Mouse (Mus musculus): ENCODE measurements around the gene Gh. TPM values are rescaled to one million over a fixed set of nuclear protein-coding genes. Genes with fewer than 3 reads are reported as not detected.
"Not testable (repeated sequence)": the region's sequence is repeated elsewhere in the genome, so short reads cannot be mapped to it uniquely, and the experiment has no call there.

Gene Gh
- not detected in 2 replicates for polyA plus RNA-seq (2015; fragmentation: Nextera tagmentation; extraction: Ambion mirVana)

GRCm38 (mm10) chr11:106301765-106302164 is at the start of gene Gh:
Gene Gh (minus strand): TSS chr11:106301865.
- WGBS, result 79% methylated on average over 9 of the region's 9 CpGs
- H3K4me1 ChIP-seq, result peaks cover 4% of the 10 kb centered on the region; the same call in 1 of the 2 replicates
- ATAC-seq (ENCODE audit: insufficient number of reproducible peaks, low FRiP score, low TSS enrichment, low read depth), result no peak

DNA sequence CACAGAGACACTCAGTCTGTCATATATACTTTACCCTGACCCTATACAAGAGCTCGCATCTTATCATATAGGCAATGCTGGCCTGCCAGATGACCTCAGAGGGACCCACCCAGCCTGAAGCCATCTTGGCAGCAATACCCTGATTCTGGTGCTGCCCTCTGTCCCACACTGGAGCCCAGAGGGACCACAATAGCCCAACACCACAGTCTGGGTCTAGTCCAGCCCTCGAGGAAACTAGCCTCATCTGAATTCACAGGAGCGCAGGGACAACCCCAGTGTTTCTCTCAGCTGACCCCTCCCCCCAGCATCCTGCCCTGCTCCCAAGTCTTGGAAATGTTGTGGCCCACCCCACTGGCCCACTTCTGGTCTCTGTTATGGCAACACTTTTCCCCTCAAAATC is 49.6 kb upstream of the Gh start:
- Histone ChIP-seq H3K27ac (replicated peaks) (no peak overlapping the region), H3K36me3 (no peaks in the 10 kb centered on the region), H3K9ac (no peak overlapping the region), H3K9me3 (replicated peaks) (no peaks in the 10 kb centered on the region), H3K27me3 (no peaks in the 10 kb centered on the region), H3K4me2 (replicated peaks) (no peak overlapping the region), H3K4me1 (no peaks in the 10 kb centered on the region), H3K4me3 (replicated peaks) (no peak overlapping the region)
- 53% methylated on average over 3 of the region's 3 CpGs for WGBS
- no peak for ATAC-seq (ENCODE audit: insufficient number of reproducible peaks, low FRiP score, low TSS enrichment, low read depth)

More at GRCm38 (mm10) chr11:106301765-106302164, at the start of gene Gh:
- no peaks in the 10 kb centered on the region for H3K36me3 ChIP-seq
- H3K9ac ChIP-seq, result no peak within 1 kb of the TSS
- H3K27ac ChIP-seq (replicated peaks), result no peak within 1 kb of the TSS
- no peak within 1 kb of the TSS for H3K4me3 ChIP-seq (replicated peaks)
- no peaks in the 10 kb centered on the region for H3K27me3 ChIP-seq
- H3K9me3 ChIP-seq (replicated peaks), result no peaks in the 10 kb centered on the region
- H3K4me2 ChIP-seq (replicated peaks), result no peak within 1 kb of the TSS

DNA sequence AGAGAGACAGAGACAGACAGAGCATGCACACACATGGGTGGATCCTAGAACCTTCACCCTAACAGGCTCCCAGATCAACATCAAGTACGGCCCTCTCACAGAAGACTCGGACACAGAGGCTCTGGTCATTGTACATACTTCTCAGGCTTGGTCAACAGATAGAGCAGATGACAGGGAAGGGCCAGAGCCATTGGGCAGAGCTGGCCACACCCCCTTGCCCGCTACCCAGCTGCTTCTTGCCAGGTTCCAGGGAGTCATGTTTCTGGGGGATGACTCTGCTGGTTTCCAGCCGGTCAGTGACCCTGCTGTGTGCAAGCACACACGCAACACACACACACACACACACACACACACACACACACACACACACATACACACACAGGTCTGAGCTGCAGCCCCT is 49.2 kb upstream of the Gh start:
- H3K4me2 ChIP-seq (replicated peaks), result no peak overlapping the region
- no peak overlapping the region for H3K9ac ChIP-seq
- no peaks in the 10 kb centered on the region for H3K9me3 ChIP-seq (replicated peaks)
- H3K36me3 ChIP-seq, result no peaks in the 10 kb centered on the region
- no peak for ATAC-seq (ENCODE audit: insufficient number of reproducible peaks, low FRiP score, low TSS enrichment, low read depth)
- 33% methylated on average over 5 of the region's 5 CpGs for WGBS
- no peak overlapping the region for H3K27ac ChIP-seq (replicated peaks)
- H3K4me3 ChIP-seq (replicated peaks), result no peak overlapping the region
- no peaks in the 10 kb centered on the region for H3K4me1 ChIP-seq
- H3K27me3 ChIP-seq, result no peaks in the 10 kb centered on the region

DNA sequence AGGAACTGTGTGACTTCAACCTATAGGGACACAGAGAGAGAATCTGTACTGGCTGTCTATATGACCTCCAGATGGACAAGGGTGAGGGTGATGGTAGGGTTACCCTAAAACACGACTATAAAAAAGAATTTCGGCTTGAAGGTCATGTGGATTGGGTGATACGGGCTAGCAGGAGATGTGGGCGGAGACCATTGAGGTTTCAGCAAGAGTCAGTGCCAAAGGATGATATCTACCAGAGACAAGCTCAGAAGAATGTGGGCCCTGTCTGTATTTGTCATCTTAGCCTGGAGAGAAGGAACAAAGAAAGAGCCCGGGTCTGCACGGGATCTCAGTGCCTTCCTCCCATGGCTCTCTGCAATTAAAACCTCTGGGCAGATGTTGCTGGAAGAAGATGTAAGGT is 48.1 kb upstream of the Gh start:
- Histone ChIP-seq H3K4me1 (0 out of 2 replicates have a peak, but pooled peaks cover 4% of the 10 kb centered on the region), H3K4me3 (replicated peaks) (no peak overlapping the region), H3K27me3 (no peaks in the 10 kb centered on the region), H3K9ac (no peak overlapping the region), H3K36me3 (no peaks in the 10 kb centered on the region), H3K4me2 (replicated peaks) (no peak overlapping the region), H3K27ac (replicated peaks) (no peak overlapping the region), H3K9me3 (replicated peaks) (no peaks in the 10 kb centered on the region)
- WGBS, result 86% methylated on average over 6 of the region's 6 CpGs
- no peak for ATAC-seq (ENCODE audit: insufficient number of reproducible peaks, low FRiP score, low TSS enrichment, low read depth)

GRCm38 (mm10) chr11:106344910-106345309 is 43.2 kb upstream of the Gh start:
- WGBS, result 23% methylated on average over 6 of the region's 6 CpGs
- 0 out of 2 replicates have a peak, but pooled peaks cover 4% of the 10 kb centered on the region for H3K4me1 ChIP-seq
- no peak for ATAC-seq (ENCODE audit: insufficient number of reproducible peaks, low FRiP score, low TSS enrichment, low read depth)
- H3K4me2 ChIP-seq (replicated peaks), result no peak overlapping the region
- no peaks in the 10 kb centered on the region for H3K9me3 ChIP-seq (replicated peaks)
- no peaks in the 10 kb centered on the region for H3K36me3 ChIP-seq
- no peaks in the 10 kb centered on the region for H3K27me3 ChIP-seq
- H3K4me3 ChIP-seq (replicated peaks), result no peak overlapping the region
- no peak overlapping the region for H3K27ac ChIP-seq (replicated peaks)
- H3K9ac ChIP-seq, result no peak overlapping the region

- no peak overlapping the region for H3K4me2 ChIP-seq (replicated peaks)
- H3K36me3 ChIP-seq, result no peaks in the 10 kb centered on the region
- H3K9ac ChIP-seq, result no peak overlapping the region
- H3K27me3 ChIP-seq, result no peaks in the 10 kb centered on the region
- no peaks in the 10 kb centered on the region for H3K9me3 ChIP-seq (replicated peaks)
- 76% methylated on average over 9 of the region's 9 CpGs for WGBS
- H3K4me3 ChIP-seq (replicated peaks), result no peak overlapping the region
- 0 out of 2 replicates have a peak, but pooled peaks cover 6% of the 10 kb centered on the region for H3K4me1 ChIP-seq
- no peak overlapping the region for H3K27ac ChIP-seq (replicated peaks)
- no peak for ATAC-seq (ENCODE audit: insufficient number of reproducible peaks, low FRiP score, low TSS enrichment, low read depth)
These were observed 39.4 kb upstream of the Gh start for GRCm38 (mm10) chr11:106340990-106341520.

GRCm38 (mm10) chr11:106339323-106339722 is 37.7 kb upstream of the Gh start:
- 87% methylated on average over 4 of the region's 4 CpGs for WGBS
- not testable (repeated sequence) for ATAC-seq (ENCODE audit: insufficient number of reproducible peaks, low FRiP score, low TSS enrichment, low read depth); H3K9ac ChIP-seq; H3K27me3 ChIP-seq; H3K4me1 ChIP-seq; H3K36me3 ChIP-seq; H3K27ac ChIP-seq (replicated peaks); H3K4me2 ChIP-seq (replicated peaks); H3K4me3 ChIP-seq (replicated peaks); H3K9me3 ChIP-seq (replicated peaks)

GRCm38 (mm10) chr11:106338870-106339269 is 37.2 kb upstream of the Gh start:
- no peak overlapping the region for H3K4me2 ChIP-seq (replicated peaks)
- no peak for ATAC-seq (ENCODE audit: insufficient number of reproducible peaks, low FRiP score, low TSS enrichment, low read depth)
- no peaks in the 10 kb centered on the region for H3K27me3 ChIP-seq
- no peak overlapping the region for H3K9ac ChIP-seq
- no peak overlapping the region for H3K4me3 ChIP-seq (replicated peaks)
- H3K27ac ChIP-seq (replicated peaks), result no peak overlapping the region
- 75% methylated on average over 7 of the region's 7 CpGs for WGBS
- 0 out of 2 replicates have a peak, but pooled peaks cover 2% of the 10 kb centered on the region for H3K4me1 ChIP-seq
- H3K9me3 ChIP-seq (replicated peaks), result no peaks in the 10 kb centered on the region
- no peaks in the 10 kb centered on the region for H3K36me3 ChIP-seq

DNA sequence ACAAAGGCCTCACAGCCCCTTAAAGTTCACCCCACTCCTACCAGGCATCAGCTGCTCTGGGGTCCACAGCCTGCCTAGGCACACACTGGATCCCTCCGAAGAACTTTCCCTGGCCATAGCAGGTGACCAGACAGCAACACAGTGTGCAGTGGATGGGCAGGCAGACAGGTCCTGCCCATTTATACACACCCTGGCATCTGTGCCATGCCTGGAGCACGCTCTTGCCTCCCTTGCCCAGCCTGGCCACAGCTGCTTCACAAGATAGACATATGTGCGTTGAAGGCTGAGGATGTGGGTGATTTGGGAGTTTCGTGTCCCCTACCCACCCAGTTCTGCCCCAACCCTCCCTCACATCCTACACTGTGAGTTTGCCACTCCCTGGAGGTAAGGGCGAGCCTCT is 36.4 kb upstream of the Gh start:
- ATAC-seq (ENCODE audit: insufficient number of reproducible peaks, low FRiP score, low TSS enrichment, low read depth), result no peak
- no peak overlapping the region for H3K4me3 ChIP-seq (replicated peaks)
- 74% methylated on average over 5 of the region's 5 CpGs for WGBS
- no peaks in the 10 kb centered on the region for H3K36me3 ChIP-seq
- no peak overlapping the region for H3K9ac ChIP-seq
- H3K4me2 ChIP-seq (replicated peaks), result no peak overlapping the region
- 0 out of 2 replicates have a peak, but pooled peaks cover 2% of the 10 kb centered on the region for H3K4me1 ChIP-seq
- no peak overlapping the region for H3K27ac ChIP-seq (replicated peaks)
- no peaks in the 10 kb centered on the region for H3K27me3 ChIP-seq
- no peaks in the 10 kb centered on the region for H3K9me3 ChIP-seq (replicated peaks)

DNA sequence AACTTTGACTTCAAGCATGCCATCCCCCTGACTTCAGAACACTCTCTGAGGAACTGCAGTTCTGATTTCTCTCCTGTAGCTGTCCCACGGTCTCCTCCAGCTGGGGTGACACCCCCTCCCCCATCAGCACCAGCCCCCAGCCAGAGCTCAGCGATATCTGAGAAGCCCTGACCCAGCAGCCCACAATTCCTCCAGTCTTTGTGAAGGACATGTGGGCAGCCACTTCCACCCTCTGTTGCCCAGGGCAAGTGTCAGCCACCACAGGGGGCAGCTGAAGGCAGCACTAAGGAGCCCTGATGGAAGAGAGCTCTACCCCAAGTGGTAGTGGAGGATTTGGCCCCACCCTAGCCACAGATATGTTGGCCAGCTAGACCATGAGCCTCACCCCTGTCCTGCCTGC is 32.4 kb upstream of the Gh start:
- ATAC-seq (ENCODE audit: insufficient number of reproducible peaks, low FRiP score, low TSS enrichment, low read depth), result no peak
- Histone ChIP-seq H3K27ac (replicated peaks) (no peak overlapping the region), H3K36me3 (no peaks in the 10 kb centered on the region), H3K9me3 (replicated peaks) (no peaks in the 10 kb centered on the region), H3K4me2 (replicated peaks) (no peak overlapping the region), H3K4me3 (replicated peaks) (no peak overlapping the region), H3K9ac (no peak overlapping the region), H3K27me3 (no peaks in the 10 kb centered on the region), H3K4me1 (peaks cover 5% of the 10 kb centered on the region; the same call in 1 of the 2 replicates)
- 3% methylated on average over 2 of the region's 2 CpGs for WGBS

- no peak for ATAC-seq (ENCODE audit: insufficient number of reproducible peaks, low FRiP score, low TSS enrichment, low read depth)
- H3K36me3 ChIP-seq, result no peaks in the 10 kb centered on the region
- H3K4me2 ChIP-seq (replicated peaks), result no peak overlapping the region
- 45% methylated on average over 4 of the region's 4 CpGs for WGBS
- H3K27ac ChIP-seq (replicated peaks), result no peak overlapping the region
- H3K9me3 ChIP-seq (replicated peaks), result no peaks in the 10 kb centered on the region
- no peak overlapping the region for H3K9ac ChIP-seq
- peaks cover 14% of the 10 kb centered on the region; the same call in 1 of the 2 replicates for H3K4me1 ChIP-seq
- H3K4me3 ChIP-seq (replicated peaks), result no peak overlapping the region
- H3K27me3 ChIP-seq, result no peaks in the 10 kb centered on the region
These were observed 30.8 kb upstream of the Gh start for GRCm38 (mm10) chr11:106332458-106332857.

GRCm38 (mm10) chr11:106329682-106330081 is 28.0 kb upstream of the Gh start:
- no peak overlapping the region for H3K4me2 ChIP-seq (replicated peaks)
- no peak overlapping the region for H3K4me3 ChIP-seq (replicated peaks)
- H3K27ac ChIP-seq (replicated peaks), result no peak overlapping the region
- no peaks in the 10 kb centered on the region for H3K36me3 ChIP-seq
- WGBS, result 62% methylated on average over 7 of the region's 7 CpGs
- no peak overlapping the region for H3K9ac ChIP-seq
- H3K4me1 ChIP-seq, result peaks cover 15% of the 10 kb centered on the region; the same call in 1 of the 2 replicates
- no peak for ATAC-seq (ENCODE audit: insufficient number of reproducible peaks, low FRiP score, low TSS enrichment, low read depth)
- no peaks in the 10 kb centered on the region for H3K9me3 ChIP-seq (replicated peaks)
- no peaks in the 10 kb centered on the region for H3K27me3 ChIP-seq

Data from embryonic facial prominence, embryonic 15.5 days (tissue).